Mouse (Mus musculus) embryonic facial prominence, embryonic 10.5 days (tissue): ENCODE results near the gene Rad17. TPM values are rescaled to one million over a fixed set of nuclear protein-coding genes. Genes with fewer than 3 reads are reported as not detected.

Experiments
- DNase-seq: peaks from one replicate; pipeline ENCODE4 v3.0.0-alpha.2; 2017; ENCODE audit warnings: low spot score
- H3K27ac ChIP-seq: fragments of 300-500 bp; sonication (generic); replicated peaks from 2 replicates; pipeline ENCODE4 v1.5.1; 2016; ENCODE audit warnings: mild to moderate bottlenecking
- H3K27me3 ChIP-seq: fragments of 300-500 bp; sonication (generic); replicated peaks from 2 replicates; pipeline ENCODE4 v1.6.1; 2016; ENCODE audit warnings: low read depth, mild to moderate bottlenecking; ENCODE audit not compliant: poor library complexity, severe bottlenecking
- H3K36me3 ChIP-seq: fragments of 300-500 bp; sonication (generic); replicated peaks from 2 replicates; pipeline ENCODE4 v1.6.1; 2016; ENCODE audit warnings: mild to moderate bottlenecking, moderate library complexity
- H3K4me1 ChIP-seq: fragments of 300-500 bp; sonication (generic); 2 replicates; pipeline ENCODE4 v1.6.1; 2016
- H3K4me3 ChIP-seq: fragments of 300-500 bp; sonication (generic); 2 replicates; pipeline ENCODE4 v1.5.1; 2016; ENCODE audit warnings: mild to moderate bottlenecking, moderate library complexity
- H3K9me3 ChIP-seq: fragments of 300-500 bp; sonication (generic); 2 replicates; pipeline ENCODE4 v1.6.1; 2016; ENCODE audit warnings: mild to moderate bottlenecking
- WGBS: fragments of 180-500 bp; shearing (Covaris S2); methylation state at CpG from one replicate; pipeline ENCODE4 v1.1.7; 2016; 5-methylcytosine and 5-hydroxymethylcytosine counted together
- polyA plus RNA-seq: library from polyadenylated mRNA; unstranded; fragments of >200 nt; fragmentation: Nextera tagmentation; extraction: Ambion mirVana; gene quantifications from 2 replicates; pipeline ENCODE4 v1.2.1, GENCODE M21; 2016

The Rad17 gene
- 23.4 and 23.8 TPM in 2 replicates for polyA plus RNA-seq

GRCm38 (mm10) chr13:100650550-100651438 is at the start of gene Rad17, which contains the start of gene Ak6:
TSS of gene Rad17 (minus strand) at chr13:100651051.
TSS of gene Ak6 (plus strand) at chr13:100650979.
- H3K27me3 ChIP-seq, result no peaks in the 10 kb centered on the region
- peaks cover 13% of the 10 kb centered on the region for H3K4me1 ChIP-seq
- no peaks in the 10 kb centered on the region for H3K9me3 ChIP-seq
- under 1% methylated on average over 73 of the region's 73 CpGs for WGBS
- DNase-seq, result peak; percentile 93
- peak within 1 kb of the TSS; percentile 97 for H3K4me3 ChIP-seq
- H3K27ac ChIP-seq, result peak within 1 kb of the TSS; percentile 100
- H3K36me3 ChIP-seq, result peaks cover 41% of the 10 kb centered on the region

GRCm38 (mm10) chr13:100698866-100699265 is 48.0 kb upstream of the Rad17 start:
- 96% methylated on average over 10 of the region's 10 CpGs for WGBS
- no peaks in the 10 kb centered on the region for H3K27me3 ChIP-seq
- H3K4me1 ChIP-seq, result no peaks in the 10 kb centered on the region
- no peak overlapping the region for H3K4me3 ChIP-seq
- DNase-seq, result no peak
- H3K27ac ChIP-seq, result no peak overlapping the region
- no peaks in the 10 kb centered on the region for H3K9me3 ChIP-seq
- H3K36me3 ChIP-seq, result peaks cover 95% of the 10 kb centered on the region

- H3K4me1 ChIP-seq, result no peaks in the 10 kb centered on the region
- no peaks in the 10 kb centered on the region for H3K27me3 ChIP-seq
- no peak overlapping the region for H3K27ac ChIP-seq
- DNase-seq, result no peak
- H3K4me3 ChIP-seq, result no peak overlapping the region
- no peaks in the 10 kb centered on the region for H3K9me3 ChIP-seq
- peaks cover 82% of the 10 kb centered on the region for H3K36me3 ChIP-seq
- 92% methylated on average over 3 of the region's 3 CpGs for WGBS
Observed at GRCm38 (mm10) chr13:100697541-100697940, 46.7 kb upstream of the Rad17 start.

GRCm38 (mm10) chr13:100687513-100687912 is 36.7 kb upstream of the Rad17 start:
- 73% methylated on average over 7 of the region's 7 CpGs for WGBS
- Histone ChIP-seq H3K36me3 (0 out of 2 replicates have a peak, but pooled peaks cover 3% of the 10 kb centered on the region), H3K4me3 (no peak overlapping the region), H3K9me3 (no peaks in the 10 kb centered on the region), H3K4me1 (no peaks in the 10 kb centered on the region), H3K27ac (no peak overlapping the region), H3K27me3 (no peaks in the 10 kb centered on the region)
- DNase-seq, result no peak

GRCm38 (mm10) chr13:100684355-100684754 is 33.5 kb upstream of the Rad17 start:
- H3K9me3 ChIP-seq, result no peaks in the 10 kb centered on the region
- no peaks in the 10 kb centered on the region for H3K36me3 ChIP-seq
- H3K4me3 ChIP-seq, result no peak overlapping the region
- H3K4me1 ChIP-seq, result no peaks in the 10 kb centered on the region
- H3K27ac ChIP-seq, result no peak overlapping the region
- no peaks in the 10 kb centered on the region for H3K27me3 ChIP-seq
- no peak for DNase-seq
- 72% methylated on average over 2 of the region's 2 CpGs for WGBS

- Histone ChIP-seq H3K27me3 (no peaks in the 10 kb centered on the region), H3K4me3 (no peak overlapping the region), H3K36me3 (no peaks in the 10 kb centered on the region), H3K9me3 (no peaks in the 10 kb centered on the region), H3K27ac (no peak overlapping the region), H3K4me1 (no peaks in the 10 kb centered on the region)
- DNase-seq, result no peak
- 86% methylated on average over 2 of the region's 2 CpGs for WGBS
Observed at GRCm38 (mm10) chr13:100682837-100683236, 32.0 kb upstream of the Rad17 start.

- H3K27me3 ChIP-seq, result no peaks in the 10 kb centered on the region
- DNase-seq, result no peak
Observed at GRCm38 (mm10) chr13:100681615-100682014, 30.8 kb upstream of the Rad17 start.

GRCm38 (mm10) chr13:100675936-100676635 is 25.2 kb upstream of the Rad17 start:
- H3K4me1 ChIP-seq, result no peaks in the 10 kb centered on the region
- H3K36me3 ChIP-seq, result no peaks in the 10 kb centered on the region
- no peaks in the 10 kb centered on the region for H3K27me3 ChIP-seq
- no peak overlapping the region for H3K27ac ChIP-seq
- H3K4me3 ChIP-seq, result no peak overlapping the region
- DNase-seq, result no peak
- H3K9me3 ChIP-seq, result no peaks in the 10 kb centered on the region
- WGBS, result 86% methylated on average over 15 of the region's 15 CpGs

More at GRCm38 (mm10) chr13:100681615-100682014, 30.8 kb upstream of the Rad17 start:
- 88% methylated on average over 8 of the region's 8 CpGs for WGBS
- no peaks in the 10 kb centered on the region for H3K36me3 ChIP-seq
- no peaks in the 10 kb centered on the region for H3K4me1 ChIP-seq
- no peaks in the 10 kb centered on the region for H3K9me3 ChIP-seq
- no peak overlapping the region for H3K4me3 ChIP-seq
- H3K27ac ChIP-seq, result no peak overlapping the region

- 57% methylated on average over 9 of the region's 9 CpGs for WGBS
- Histone ChIP-seq H3K4me3 (peak overlapping the region; percentile 77), H3K27me3 (no peaks in the 10 kb centered on the region), H3K36me3 (peaks cover 20% of the 10 kb centered on the region), H3K4me1 (no peaks in the 10 kb centered on the region; the same call in 1 of the 2 replicates), H3K9me3 (no peaks in the 10 kb centered on the region), H3K27ac (peak overlapping the region; percentile 89; the same call in 1 of the 2 replicates)
- no peak for DNase-seq
Observed at GRCm38 (mm10) chr13:100670181-100670741, 19.4 kb upstream of the Rad17 start.

GRCm38 (mm10) chr13:100669291-100670022 is 18.6 kb upstream of the Rad17 start, which contains the start of gene Ccdc125:
TSS of gene Ccdc125 (plus strand) at chr13:100669717.
- peak within 1 kb of the TSS; percentile 77 for H3K4me3 ChIP-seq
- H3K36me3 ChIP-seq, result peaks cover 25% of the 10 kb centered on the region
- H3K27me3 ChIP-seq, result no peaks in the 10 kb centered on the region
- DNase-seq, result peak; percentile 77
- WGBS, result under 1% methylated on average over 44 of the region's 44 CpGs
- H3K27ac ChIP-seq, result peak within 1 kb of the TSS; percentile 89
- no peaks in the 10 kb centered on the region; the same call in 1 of the 2 replicates for H3K4me1 ChIP-seq
- no peaks in the 10 kb centered on the region for H3K9me3 ChIP-seq

GRCm38 (mm10) chr13:100659864-100660456 is 9.1 kb upstream of the Rad17 start:
- WGBS, result 49% methylated on average over 4 of the region's 4 CpGs
- no peaks in the 10 kb centered on the region for H3K27me3 ChIP-seq
- peaks cover 60% of the 10 kb centered on the region for H3K36me3 ChIP-seq
- no peak overlapping the region for H3K27ac ChIP-seq
- no peaks in the 10 kb centered on the region for H3K9me3 ChIP-seq
- no peak overlapping the region for H3K4me3 ChIP-seq
- no peaks in the 10 kb centered on the region for H3K4me1 ChIP-seq
- DNase-seq, result peak; percentile 67
